Mouse (Mus musculus) kidney, postnatal 0 days (tissue): ENCODE results near the gene Zrsr1. TPM values are rescaled to one million over a fixed set of nuclear protein-coding genes. Genes with fewer than 3 reads are reported as not detected.
A peak's percentile ranks its signal among the peaks of the same experiment; 100 is the strongest.

ENCODE experiments used
- ATAC-seq: fragments of 200-750 bp; cut with Nextera tagmentation; replicated peaks from 2 replicates; pipeline ENCODE4 v1.8.0; 2017; ENCODE audit warnings: low read depth, moderate number of reproducible peaks, moderate TSS enrichment, moderate library complexity; ENCODE audit not compliant: low FRiP score
- DNase-seq: peaks from one replicate; pipeline ENCODE4 v3.0.0-alpha.2; 2016; ENCODE audit warnings: low spot score
- H3K27ac ChIP-seq: fragments of 300-500 bp; sonication (generic); 2 replicates; pipeline ENCODE4 v1.5.1; 2014; ENCODE audit warnings: mild to moderate bottlenecking
- H3K27me3 ChIP-seq: fragments of 300-500 bp; sonication (generic); 2 replicates; pipeline ENCODE4 v1.6.1; 2014; ENCODE audit warnings: low read length, mixed read lengths; ENCODE audit not compliant: insufficient read depth
- H3K36me3 ChIP-seq: fragments of 300-500 bp; sonication (generic); 2 replicates; pipeline ENCODE4 v1.6.1; 2014; ENCODE audit warnings: low read length, mixed read lengths; ENCODE audit not compliant: insufficient read depth
- H3K4me1 ChIP-seq: fragments of 300-500 bp; sonication (generic); replicated peaks from 2 replicates; pipeline ENCODE4 v1.6.1; 2014; ENCODE audit warnings: antibody characterized with exemption, low read length, mixed read lengths; ENCODE audit not compliant: insufficient read depth
- H3K4me2 ChIP-seq: fragments of 300-500 bp; sonication (generic); 2 replicates; pipeline ENCODE4 v1.6.1; 2014; ENCODE audit warnings: mild to moderate bottlenecking, low read length, moderate library complexity, mixed read lengths
- H3K4me3 ChIP-seq: fragments of 300-500 bp; sonication (generic); replicated peaks from 2 replicates; pipeline ENCODE4 v1.5.1; 2014; ENCODE audit warnings: low read depth, low read length
- H3K9ac ChIP-seq: fragments of 300-500 bp; sonication (generic); 2 replicates; pipeline ENCODE4 v1.6.1; 2014; ENCODE audit warnings: low read depth, low read length
- H3K9me3 ChIP-seq: fragments of 300-500 bp; sonication (generic); replicated peaks from 2 replicates; pipeline ENCODE4 v1.6.1; 2016; ENCODE audit warnings: low read length, inconsistent platforms, mixed read lengths
- CTCF ChIP-seq: IDR thresholded peaks from 2 replicates; pipeline ENCODE4 v1.5.1; 2016; ENCODE audit warnings: antibody characterized with exemption, low read depth, mild to moderate bottlenecking, moderate library complexity
- WGBS: fragments of 180-500 bp; shearing (Covaris S2); extraction: QIAGEN DNeasy Blood & Tissue Kit; methylation state at CpG from one replicate; pipeline ENCODE4 v1.1.7; 2014; 5-methylcytosine and 5-hydroxymethylcytosine counted together
- polyA plus RNA-seq: library from polyadenylated mRNA; unstranded; fragments of >200 nt; fragmentation: Nextera tagmentation; extraction: Ambion mirVana; gene quantifications from 2 replicates; pipeline ENCODE4 v1.2.1, GENCODE M21; 2015

Zrsr1 gene
- polyA plus RNA-seq, 1 experiment from 2014 or later = 3.4 TPM

DNA sequence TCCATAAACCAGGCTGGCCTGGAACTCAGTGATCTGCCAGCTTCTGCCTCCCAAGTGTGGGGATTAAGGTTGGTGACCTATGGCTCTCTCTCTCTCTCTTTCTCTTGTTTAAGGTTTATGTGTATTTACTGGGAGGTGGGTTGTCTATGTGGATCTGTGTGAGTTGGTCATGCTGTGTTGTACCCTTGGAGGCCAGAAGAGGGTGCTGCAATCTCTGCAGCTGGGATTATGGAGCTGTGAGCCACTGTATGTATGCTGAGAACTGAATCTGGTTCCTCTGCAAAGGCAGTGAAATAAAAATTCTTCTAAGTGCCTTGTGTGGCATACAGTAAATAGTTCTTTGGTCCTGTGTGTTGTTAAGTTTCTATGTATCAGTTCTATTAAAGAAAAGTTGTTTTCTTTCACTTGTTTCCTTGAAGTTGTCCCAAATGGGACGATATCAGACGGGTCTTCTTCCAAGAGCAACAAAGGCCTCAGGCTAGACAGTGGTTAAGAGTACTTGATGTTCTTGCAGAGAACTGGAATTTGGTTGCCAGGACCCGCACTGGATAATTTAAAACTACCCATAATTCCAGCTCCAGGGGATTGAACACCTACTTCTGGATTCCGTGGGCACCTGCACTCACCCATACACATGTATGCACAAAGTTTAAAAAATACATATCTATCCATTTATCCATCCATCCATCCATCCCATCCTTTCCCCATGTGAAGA is 41.9 kb downstream of the Zrsr1 start:
- H3K4me1 ChIP-seq = no peaks in the 10 kb centered on the region
- no peak overlapping the region for H3K27ac ChIP-seq
- peak; percentile 53; the same call in 1 of the 2 replicates for TF ChIP-seq CTCF
- no peaks in the 10 kb centered on the region for H3K27me3 ChIP-seq
- peak; percentile 17 for DNase-seq
- no peak overlapping the region for H3K4me3 ChIP-seq
- H3K36me3 ChIP-seq = no peaks in the 10 kb centered on the region
- no peak for ATAC-seq
- 88% methylated on average over 4 of the region's 4 CpGs for WGBS
- H3K9me3 ChIP-seq = no peaks in the 10 kb centered on the region
- H3K9ac ChIP-seq = no peak overlapping the region
- H3K4me2 ChIP-seq = no peak overlapping the region

DNA sequence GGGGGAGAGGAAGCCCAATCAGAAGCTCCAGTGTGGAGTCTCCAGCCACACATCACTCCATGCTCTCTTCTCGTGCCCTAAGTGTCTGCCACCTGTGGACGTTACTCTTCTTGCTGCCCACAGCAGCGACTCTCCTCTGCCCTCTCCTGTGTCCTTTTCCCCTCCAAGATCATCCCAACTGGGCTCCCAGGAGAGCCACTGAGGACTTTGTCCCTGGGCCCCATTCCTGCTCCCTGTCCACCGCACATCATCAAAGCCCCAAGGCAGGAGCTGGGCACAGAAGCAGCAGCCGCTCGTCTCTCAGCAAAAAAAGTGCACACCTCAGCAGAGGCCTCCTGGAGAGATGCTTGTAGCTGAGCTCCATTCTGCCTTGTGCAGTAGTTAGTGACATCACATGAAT is 43.2 kb downstream of the Zrsr1 start:
- ATAC-seq (no peak), DNase-seq (no peak)
- no peak overlapping the region for H3K9ac ChIP-seq
- H3K4me3 ChIP-seq = no peak overlapping the region
- H3K27ac ChIP-seq = no peak overlapping the region
- no peaks in the 10 kb centered on the region for H3K9me3 ChIP-seq
- 78% methylated on average over 6 of the region's 6 CpGs for WGBS
- no peaks in the 10 kb centered on the region for H3K36me3 ChIP-seq
- no peak for TF ChIP-seq CTCF
- no peaks in the 10 kb centered on the region for H3K4me1 ChIP-seq
- no peaks in the 10 kb centered on the region for H3K27me3 ChIP-seq
- no peak overlapping the region for H3K4me2 ChIP-seq

DNA sequence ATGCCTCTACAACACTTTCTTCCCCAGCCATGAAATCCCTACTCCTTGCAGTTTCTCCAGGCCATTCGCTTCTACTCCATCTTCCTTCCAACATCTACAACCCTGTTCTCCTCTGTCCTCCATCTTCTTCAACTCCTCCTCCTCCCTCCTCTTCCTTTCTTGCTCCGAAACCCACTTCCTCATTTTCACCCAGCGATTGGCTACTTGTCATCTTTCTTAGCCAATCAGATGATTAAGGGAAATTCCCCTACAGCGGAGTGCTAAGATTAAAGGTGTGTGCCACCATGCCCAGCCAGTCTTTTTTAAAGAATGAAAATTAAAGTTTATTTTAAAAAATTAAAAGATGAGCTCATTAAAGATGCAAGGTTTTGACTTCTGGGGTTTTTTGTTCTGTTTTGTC is 46.1 kb downstream of the Zrsr1 start:
- ATAC-seq = no peak
- H3K9ac ChIP-seq = no peak overlapping the region
- no peak overlapping the region for H3K4me2 ChIP-seq
- H3K4me3 ChIP-seq = no peak overlapping the region
- no peaks in the 10 kb centered on the region for H3K27me3 ChIP-seq
- H3K27ac ChIP-seq = no peak overlapping the region
- TF ChIP-seq CTCF = no peak
- no peak for DNase-seq
- H3K36me3 ChIP-seq = no peaks in the 10 kb centered on the region
- no peaks in the 10 kb centered on the region for H3K9me3 ChIP-seq
- WGBS = 92% methylated on average over 4 of the region's 4 CpGs
- H3K4me1 ChIP-seq = no peaks in the 10 kb centered on the region

DNA sequence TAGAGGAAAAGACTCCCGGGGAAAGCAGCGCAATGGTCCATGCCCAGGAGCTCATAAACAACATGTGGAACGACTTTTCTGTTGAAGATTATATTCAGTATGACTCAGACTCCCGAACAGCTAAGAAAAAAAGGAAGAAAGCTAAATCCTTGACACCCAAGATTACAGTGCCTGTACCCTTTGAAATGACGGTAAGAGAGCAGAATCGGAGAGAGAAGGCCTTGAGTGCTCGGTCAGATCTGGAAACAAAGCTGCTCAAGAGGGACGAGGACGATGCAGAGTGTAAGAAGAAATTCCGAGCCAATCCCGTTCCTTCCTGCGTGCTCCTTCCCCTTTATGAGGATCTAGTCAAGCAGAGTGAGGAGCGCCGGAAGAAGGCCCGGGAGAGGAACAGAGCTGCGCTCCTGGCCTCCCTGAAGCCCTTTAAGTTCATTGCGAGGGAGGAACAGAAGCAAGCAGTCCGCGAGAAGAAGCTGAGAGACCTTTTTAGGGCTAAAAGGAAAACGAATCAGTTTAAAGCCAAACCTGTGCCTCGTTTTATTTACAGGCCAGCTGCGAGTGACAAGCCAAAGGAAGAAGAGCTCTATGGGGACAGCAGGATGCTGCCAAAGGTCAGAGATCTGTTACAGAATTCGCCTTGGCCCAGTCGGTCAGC is 48.4 kb downstream of the Zrsr1 start:
- TF ChIP-seq CTCF = no peak
- ATAC-seq = no peak

DNA sequence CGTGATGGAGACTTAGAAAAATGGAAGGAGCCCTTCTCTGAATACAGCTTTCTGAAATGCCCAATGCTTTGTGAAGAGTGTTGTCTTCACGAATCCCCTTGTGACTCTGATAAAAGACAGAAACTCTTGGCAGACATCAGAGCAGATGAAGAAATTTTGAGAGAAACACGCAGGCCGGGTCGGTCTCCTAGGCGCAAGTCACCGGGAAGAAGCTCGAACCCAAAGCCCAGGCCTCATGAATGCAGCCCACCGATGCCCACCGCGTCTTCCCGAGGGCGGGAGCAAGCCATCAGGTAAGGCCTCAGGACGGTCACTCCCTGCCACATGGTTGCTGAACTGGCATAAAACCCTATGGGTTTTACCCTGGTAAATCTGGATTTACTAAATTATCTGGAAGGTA is 49.0 kb downstream of the Zrsr1 start:
- Histone ChIP-seq H3K27me3 (no peaks in the 10 kb centered on the region), H3K4me2 (no peak overlapping the region), H3K9ac (no peak overlapping the region), H3K9me3 (no peaks in the 10 kb centered on the region), H3K36me3 (no peaks in the 10 kb centered on the region), H3K4me3 (no peak overlapping the region), H3K4me1 (no peaks in the 10 kb centered on the region), H3K27ac (no peak overlapping the region)
- no peak for TF ChIP-seq CTCF
- WGBS = 93% methylated on average over 14 of the region's 14 CpGs
- ATAC-seq (no peak), DNase-seq (no peak)

More for the DNA sequence above, 48.4 kb downstream of the Zrsr1 start:
- Histone ChIP-seq H3K9ac (0 out of 2 replicates have a peak overlapping the region, but pooled peaks have one; percentile 18), H3K4me3 (no peak overlapping the region), H3K27me3 (no peaks in the 10 kb centered on the region), H3K9me3 (no peaks in the 10 kb centered on the region), H3K36me3 (no peaks in the 10 kb centered on the region), H3K4me1 (no peaks in the 10 kb centered on the region), H3K27ac (no peak overlapping the region), H3K4me2 (no peak overlapping the region)
- peak; percentile 45 for DNase-seq
- WGBS = 44% methylated on average over 23 of the region's 24 CpGs

DNA sequence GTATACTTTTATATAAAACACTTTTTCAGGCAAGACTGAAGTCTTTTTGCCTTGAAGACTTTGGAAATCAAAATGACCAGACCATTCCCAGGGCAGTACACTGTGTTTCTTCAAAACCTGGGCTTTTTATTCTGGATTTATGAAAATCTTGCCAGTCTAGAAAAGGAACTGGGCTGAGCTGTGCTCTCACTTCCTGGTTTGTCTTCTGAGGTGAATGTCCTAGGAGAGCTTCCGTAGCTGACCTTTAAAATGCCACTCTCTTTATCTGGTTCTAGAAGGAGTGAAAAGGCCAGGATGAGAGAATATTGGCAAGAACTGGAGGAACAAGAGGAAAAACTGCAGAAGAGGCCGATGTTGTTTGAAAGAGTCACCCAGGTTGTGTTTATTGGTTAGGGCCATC is 51.4 kb downstream of the Zrsr1 start:
- Histone ChIP-seq H3K36me3 (no peaks in the 10 kb centered on the region), H3K9me3 (no peaks in the 10 kb centered on the region), H3K9ac (no peak overlapping the region), H3K27ac (no peak overlapping the region), H3K27me3 (no peaks in the 10 kb centered on the region), H3K4me1 (no peaks in the 10 kb centered on the region), H3K4me3 (no peak overlapping the region), H3K4me2 (no peak overlapping the region)
- DNase-seq = no peak
- WGBS = 94% methylated on average over 2 of the region's 2 CpGs
- no peak for TF ChIP-seq CTCF
- no peak for ATAC-seq
